Mouse (Mus musculus) embryonic facial prominence, embryonic 15.5 days (tissue): ENCODE results near the gene Olfml3. TPM values are rescaled to one million over a fixed set of nuclear protein-coding genes. Genes with fewer than 3 reads are reported as not detected.

Experiments
- ATAC-seq: fragments of 200-750 bp; cut with Nextera tagmentation; 2 replicates; pipeline ENCODE4 v1.8.0; 2017; ENCODE audit warnings: low read depth, moderate TSS enrichment; ENCODE audit not compliant: insufficient number of reproducible peaks, low FRiP score, low TSS enrichment
- H3K27ac ChIP-seq: fragments of 300-500 bp; sonication (generic); replicated peaks from 2 replicates; pipeline ENCODE4 v1.5.1; 2015; ENCODE audit warnings: mild to moderate bottlenecking, inconsistent platforms
- H3K27me3 ChIP-seq: fragments of 300-500 bp; sonication (generic); 2 replicates; pipeline ENCODE4 v1.6.1; 2015; ENCODE audit warnings: inconsistent platforms
- H3K36me3 ChIP-seq: fragments of 300-500 bp; sonication (generic); 2 replicates; pipeline ENCODE4 v1.6.1; 2015; ENCODE audit warnings: mild to moderate bottlenecking, inconsistent platforms
- H3K4me1 ChIP-seq: fragments of 300-500 bp; sonication (generic); 2 replicates; pipeline ENCODE4 v1.6.1; 2015; ENCODE audit warnings: inconsistent platforms
- H3K4me2 ChIP-seq: fragments of 300-500 bp; sonication (generic); replicated peaks from 2 replicates; pipeline ENCODE4 v1.6.1; 2015; ENCODE audit warnings: mild to moderate bottlenecking, inconsistent platforms
- H3K4me3 ChIP-seq: fragments of 300-500 bp; sonication (generic); replicated peaks from 2 replicates; pipeline ENCODE4 v1.5.1; 2015; ENCODE audit warnings: mild to moderate bottlenecking, inconsistent platforms
- H3K9ac ChIP-seq: fragments of 300-500 bp; sonication (generic); 2 replicates; pipeline ENCODE4 v1.6.1; 2015; ENCODE audit warnings: inconsistent platforms
- H3K9me3 ChIP-seq: fragments of 300-500 bp; sonication (generic); replicated peaks from 2 replicates; pipeline ENCODE4 v1.6.1; 2016; ENCODE audit warnings: inconsistent platforms
- WGBS: fragments of 180-500 bp; shearing (Covaris S2); methylation state at CpG from one replicate; pipeline ENCODE4 v1.1.7; 2015; 5-methylcytosine and 5-hydroxymethylcytosine counted together
- polyA plus RNA-seq: library from polyadenylated mRNA; unstranded; fragments of >200 nt; fragmentation: Nextera tagmentation; extraction: Ambion mirVana; gene quantifications from 2 replicates; pipeline ENCODE4 v1.2.1, GENCODE M21; 2015

Gene Olfml3
- polyA plus RNA-seq, 1 experiment from 2014 or later, result 70.8 TPM

DNA sequence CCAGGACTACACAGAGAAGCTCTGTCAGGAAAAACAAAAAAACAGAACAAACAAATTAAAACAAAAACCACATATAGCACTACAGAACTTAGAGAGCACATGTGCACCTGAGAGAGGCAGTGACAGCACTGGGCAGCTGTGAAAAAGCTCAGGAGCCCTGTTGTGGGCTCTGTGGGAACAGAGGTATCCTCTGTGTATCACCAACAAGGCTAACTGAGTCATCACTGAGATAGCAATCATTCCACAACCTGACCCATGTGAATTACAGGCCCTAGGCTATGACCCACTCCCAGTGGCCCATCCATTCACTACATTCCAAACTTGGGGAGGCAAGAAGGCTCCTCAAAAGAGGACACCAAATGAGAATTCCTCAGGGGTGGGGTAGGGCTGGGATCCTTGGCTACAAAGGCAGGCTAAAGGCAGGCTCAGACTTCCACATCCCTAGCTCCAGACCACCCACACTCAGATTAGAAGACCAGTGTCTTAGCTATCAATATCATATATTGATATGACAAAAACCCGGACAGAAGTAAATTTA lies 41.3 kb downstream of the Olfml3 start:
- Histone ChIP-seq H3K36me3 (no peaks in the 10 kb centered on the region), H3K4me1 (no peaks in the 10 kb centered on the region), H3K27me3 (no peaks in the 10 kb centered on the region), H3K9me3 (no peaks in the 10 kb centered on the region), H3K4me2 (no peak overlapping the region), H3K27ac (no peak overlapping the region), H3K4me3 (no peak overlapping the region), H3K9ac (no peak overlapping the region)
- WGBS, result 48% methylated on average over 1 of the region's 1 CpGs
- ATAC-seq, result no peak

DNA sequence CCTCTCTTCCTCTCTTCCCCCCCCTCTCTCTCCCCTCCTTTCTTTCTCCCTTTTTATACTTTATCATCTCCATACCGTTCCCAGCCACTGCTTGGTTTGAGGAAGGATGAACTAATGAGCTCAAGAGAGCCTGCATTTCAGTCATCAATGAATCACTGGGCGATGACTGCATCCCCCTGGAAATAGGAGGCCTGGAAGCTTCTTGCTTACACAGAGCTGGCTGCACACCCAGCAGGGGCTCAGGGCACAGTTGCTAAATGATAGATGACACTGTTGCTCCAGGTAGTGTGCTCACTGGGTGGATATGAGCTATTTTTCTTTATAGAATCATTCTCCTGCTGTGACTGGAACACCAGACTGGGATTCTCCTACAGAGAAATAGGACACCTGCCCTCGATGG lies 42.2 kb downstream of the Olfml3 start:
- no peak for ATAC-seq
- H3K9ac ChIP-seq, result no peak overlapping the region
- H3K27me3 ChIP-seq, result no peaks in the 10 kb centered on the region
- H3K4me3 ChIP-seq, result no peak overlapping the region
- H3K4me1 ChIP-seq, result no peaks in the 10 kb centered on the region
- WGBS, result 57% methylated on average over 3 of the region's 3 CpGs
- H3K27ac ChIP-seq, result no peak overlapping the region
- no peaks in the 10 kb centered on the region for H3K36me3 ChIP-seq
- no peaks in the 10 kb centered on the region for H3K9me3 ChIP-seq
- no peak overlapping the region for H3K4me2 ChIP-seq

DNA sequence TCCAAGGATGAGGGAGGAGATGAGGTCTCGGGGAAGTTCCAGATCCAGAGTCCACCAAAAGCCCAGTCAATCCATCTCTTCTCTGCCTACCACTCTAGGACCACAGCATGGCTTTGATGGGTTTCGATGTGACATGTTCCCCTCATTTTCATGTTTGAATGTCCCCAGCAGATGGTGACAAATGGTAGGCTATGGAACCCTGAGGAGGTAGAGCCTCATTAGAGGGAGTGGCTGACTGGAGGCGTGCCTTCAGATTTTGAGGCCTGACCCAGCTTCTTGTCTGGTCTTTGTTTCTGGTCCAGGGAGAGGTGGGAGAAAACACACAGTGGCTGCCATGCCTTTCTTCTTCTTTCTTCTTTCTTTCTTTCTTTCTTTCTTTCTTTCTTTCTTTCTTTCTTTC lies 47.3 kb downstream of the Olfml3 start:
- Histone ChIP-seq H3K27ac (no peak overlapping the region), H3K27me3 (no peaks in the 10 kb centered on the region), H3K4me2 (no peak overlapping the region), H3K4me3 (no peak overlapping the region), H3K9me3 (no peaks in the 10 kb centered on the region), H3K36me3 (no peaks in the 10 kb centered on the region), H3K4me1 (no peaks in the 10 kb centered on the region), H3K9ac (no peak overlapping the region)
- ATAC-seq, result no peak
- 77% methylated on average over 3 of the region's 3 CpGs for WGBS

DNA sequence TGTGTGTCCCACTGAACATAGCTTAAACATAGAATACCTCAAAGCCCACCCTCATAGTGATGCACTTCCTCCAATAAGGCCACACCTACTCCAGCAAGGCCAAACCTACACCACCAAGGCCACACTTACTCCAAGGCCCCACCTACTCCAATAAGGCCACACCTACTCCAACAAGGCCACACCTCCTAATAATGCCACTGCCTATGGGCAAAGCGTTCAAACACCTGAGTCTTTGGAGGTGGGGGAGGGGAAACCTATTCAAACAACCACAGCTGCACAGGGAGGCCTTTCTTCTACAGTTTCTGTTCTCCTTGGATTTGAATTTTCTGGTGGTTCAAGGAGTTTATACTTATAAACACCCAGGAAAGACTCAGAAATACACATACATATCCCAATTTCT lies 48.8 kb downstream of the Olfml3 start:
- Histone ChIP-seq H3K27me3 (peaks cover 3% of the 10 kb centered on the region; the same call in 1 of the 2 replicates), H3K9ac (no peak overlapping the region), H3K4me3 (no peak overlapping the region), H3K36me3 (no peaks in the 10 kb centered on the region), H3K9me3 (no peaks in the 10 kb centered on the region), H3K4me1 (no peaks in the 10 kb centered on the region), H3K4me2 (no peak overlapping the region), H3K27ac (no peak overlapping the region)
- 80% methylated on average over 1 of the region's 1 CpGs for WGBS
- ATAC-seq, result no peak

DNA sequence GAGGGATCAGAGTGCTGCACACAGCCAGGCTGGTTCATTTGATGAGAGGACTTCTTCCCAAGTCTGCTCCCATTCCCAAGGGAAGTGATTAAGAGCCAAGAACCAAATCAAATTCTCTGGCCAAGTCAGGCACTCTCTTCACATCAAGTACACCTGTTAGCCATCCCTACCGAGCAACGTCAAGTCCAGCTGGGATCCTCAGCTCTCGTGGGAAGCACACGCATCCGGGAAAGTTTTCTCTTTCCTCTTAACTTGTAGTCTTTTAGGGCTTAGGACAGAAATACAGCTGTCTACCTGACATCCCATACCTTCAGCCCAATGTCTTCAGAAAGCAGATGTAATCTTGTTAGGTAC lies 53.9 kb downstream of the Olfml3 start:
- Histone ChIP-seq H3K9ac (no peak overlapping the region), H3K27ac (no peak overlapping the region), H3K4me3 (no peak overlapping the region), H3K36me3 (no peaks in the 10 kb centered on the region), H3K27me3 (peaks cover 3% of the 10 kb centered on the region; the same call in 1 of the 2 replicates), H3K4me2 (no peak overlapping the region), H3K9me3 (no peaks in the 10 kb centered on the region), H3K4me1 (no peaks in the 10 kb centered on the region)
- 25% methylated on average over 5 of the region's 5 CpGs for WGBS
- ATAC-seq, result no peak

DNA sequence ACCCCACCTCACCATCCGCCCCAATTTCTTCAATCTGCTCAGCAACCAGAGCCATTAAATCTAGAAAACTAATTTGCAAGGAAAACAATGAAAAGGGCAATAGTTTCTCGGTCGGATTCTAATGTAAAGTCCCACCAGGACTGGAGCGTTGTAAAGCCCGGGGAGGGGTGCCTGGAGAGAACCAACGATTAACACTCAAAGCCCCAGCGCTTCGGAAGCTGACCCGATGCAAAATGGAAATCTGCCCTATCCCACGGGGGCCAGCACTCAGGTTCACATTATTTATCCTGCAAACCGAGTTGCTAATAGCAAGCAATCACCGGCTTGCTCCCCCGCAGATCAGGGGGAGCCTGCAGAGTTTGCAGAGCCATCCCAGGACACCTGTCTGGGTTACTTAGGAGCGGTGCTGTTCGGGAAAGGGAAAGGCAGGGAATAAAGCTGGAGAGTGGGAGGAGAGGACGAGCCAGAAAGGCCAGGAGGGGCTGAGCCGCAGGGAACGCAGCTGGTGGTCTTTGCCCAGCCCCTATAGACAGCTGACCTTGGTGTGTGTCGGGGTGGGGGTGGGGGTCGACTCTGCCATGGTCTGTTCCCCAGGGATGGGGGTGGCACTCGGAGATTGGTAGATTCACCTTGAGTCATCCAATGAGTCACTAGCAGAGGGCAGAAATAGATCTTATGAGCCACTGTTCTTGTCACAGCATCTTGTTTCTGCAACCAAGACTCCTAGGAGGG lies 54.4 kb downstream of the Olfml3 start:
- WGBS, result 4% methylated on average over 21 of the region's 21 CpGs
- Histone ChIP-seq H3K27me3 (peaks cover 3% of the 10 kb centered on the region; the same call in 1 of the 2 replicates), H3K36me3 (no peaks in the 10 kb centered on the region), H3K4me1 (no peaks in the 10 kb centered on the region), H3K27ac (no peak overlapping the region), H3K4me2 (peak overlapping the region; percentile 22; the same call in 1 of the 2 replicates), H3K9ac (no peak overlapping the region), H3K9me3 (no peaks in the 10 kb centered on the region), H3K4me3 (no peak overlapping the region)
- ATAC-seq, result no peak

DNA sequence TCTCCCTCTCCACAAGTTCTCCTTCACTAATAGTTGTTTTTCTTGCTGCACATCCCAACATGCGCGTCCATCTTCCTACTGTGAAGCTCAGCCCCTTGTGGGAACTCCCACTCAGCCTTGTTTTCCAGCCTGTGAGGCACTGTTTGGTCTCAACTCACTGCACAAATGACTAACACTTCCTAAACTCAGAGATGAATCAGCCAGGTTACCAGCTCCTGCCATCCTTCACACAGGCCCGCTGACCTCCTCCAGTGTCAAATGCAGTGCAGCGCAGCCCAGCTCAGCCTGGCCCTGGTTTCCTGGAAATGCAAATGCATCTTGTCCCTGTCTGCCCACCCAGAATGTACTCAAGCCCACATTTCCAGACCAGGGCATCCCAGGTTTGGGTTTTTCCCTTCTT lies 55.3 kb downstream of the Olfml3 start:
- Histone ChIP-seq H3K4me1 (no peaks in the 10 kb centered on the region), H3K27me3 (peaks cover 3% of the 10 kb centered on the region; the same call in 1 of the 2 replicates), H3K36me3 (no peaks in the 10 kb centered on the region), H3K4me2 (no peak overlapping the region), H3K4me3 (no peak overlapping the region), H3K9me3 (no peaks in the 10 kb centered on the region), H3K27ac (no peak overlapping the region), H3K9ac (no peak overlapping the region)
- WGBS, result 59% methylated on average over 4 of the region's 4 CpGs
- ATAC-seq, result no peak

DNA sequence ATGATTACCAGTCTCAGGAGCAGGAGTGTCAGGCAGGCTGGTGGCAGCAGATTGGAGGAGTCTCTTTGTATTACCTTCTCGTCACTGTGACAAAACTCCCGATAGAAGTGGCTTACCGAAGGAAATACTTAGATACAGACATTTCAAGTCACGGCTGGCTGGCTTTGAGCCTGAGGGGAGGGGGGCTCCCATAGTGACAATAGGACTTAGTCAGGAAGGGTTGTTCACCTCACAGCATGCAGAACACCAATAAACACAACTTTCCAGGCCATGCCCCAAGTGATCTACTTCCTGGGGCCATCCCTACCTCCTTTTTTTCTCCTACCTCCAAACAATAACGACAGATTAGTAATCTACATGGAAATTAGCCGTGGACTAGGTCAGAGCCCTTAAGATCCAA lies 59.0 kb downstream of the Olfml3 start:
- H3K27me3 ChIP-seq, result no peaks in the 10 kb centered on the region
- no peak for ATAC-seq
- no peaks in the 10 kb centered on the region for H3K9me3 ChIP-seq
- H3K4me2 ChIP-seq, result no peak overlapping the region
- 13% methylated on average over 6 of the region's 6 CpGs for WGBS
- H3K4me1 ChIP-seq, result no peaks in the 10 kb centered on the region
- no peaks in the 10 kb centered on the region for H3K36me3 ChIP-seq
- H3K27ac ChIP-seq, result no peak overlapping the region
- H3K4me3 ChIP-seq, result no peak overlapping the region
- no peak overlapping the region for H3K9ac ChIP-seq

DNA sequence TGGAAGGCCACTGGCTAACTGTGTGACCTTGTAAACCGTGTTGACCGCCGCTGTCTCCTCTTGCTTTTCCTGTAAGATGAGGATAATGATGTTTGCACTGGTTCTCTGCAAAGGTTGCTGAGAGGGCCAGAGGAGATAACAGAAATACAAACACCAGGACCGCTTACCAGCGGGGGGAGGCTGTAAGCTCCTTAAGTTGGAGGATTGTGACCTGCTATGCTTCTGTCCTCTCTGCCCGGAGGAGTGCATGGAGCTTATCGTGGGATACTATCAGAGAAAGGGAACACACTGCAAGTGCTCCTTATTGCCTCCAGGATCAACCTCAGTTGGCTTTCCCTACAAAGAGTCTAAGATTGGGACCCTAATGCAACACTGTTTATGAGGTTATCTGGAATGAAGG lies 65.1 kb downstream of the Olfml3 start:
- H3K36me3 ChIP-seq, result no peaks in the 10 kb centered on the region
- H3K4me3 ChIP-seq, result no peak overlapping the region
- no peak overlapping the region for H3K4me2 ChIP-seq
- H3K27ac ChIP-seq, result no peak overlapping the region
- H3K4me1 ChIP-seq, result no peaks in the 10 kb centered on the region
- no peak for ATAC-seq
- H3K27me3 ChIP-seq, result no peaks in the 10 kb centered on the region
- no peaks in the 10 kb centered on the region for H3K9me3 ChIP-seq
- WGBS, result 46% methylated on average over 7 of the region's 7 CpGs
- H3K9ac ChIP-seq, result no peak overlapping the region

Other genes starting within 250 kb of the Olfml3 start
- 1.2 and 1.3 TPM in 2 replicates for gene Syt6, start 162.8 kb downstream of the Olfml3 start, polyA plus RNA-seq
- 0.13 and 0.28 TPM in 2 replicates for gene Atg4a-ps, start 91.9 kb downstream of the Olfml3 start, polyA plus RNA-seq
- gene Gm10964, start 1.4 kb upstream of the Olfml3 start, polyA plus RNA-seq, result not detected in 2 replicates
- 12.4 TPM in 2 replicates for gene Hipk1, start 53.6 kb upstream of the Olfml3 start, polyA plus RNA-seq
- gene Dclre1b, start 71.4 kb upstream of the Olfml3 start, polyA plus RNA-seq, result 26.8 and 27.3 TPM in 2 replicates
- 22.2 and 23.4 TPM in 2 replicates for gene Ap4b1, start 71.5 kb upstream of the Olfml3 start, polyA plus RNA-seq
- gene Gm43064, start 71.6 kb upstream of the Olfml3 start, polyA plus RNA-seq, result 0.84 and 1.1 TPM in 2 replicates
- gene Bcl2l15, start 94.6 kb upstream of the Olfml3 start, polyA plus RNA-seq, result 0.18 TPM in 1 of 2 replicates, not detected in the other
- gene Ptpn22, start 121.8 kb upstream of the Olfml3 start, polyA plus RNA-seq, result 1.3 and 1.8 TPM in 2 replicates
- gene Rsbn1, start 176.1 kb upstream of the Olfml3 start, polyA plus RNA-seq, result 11.6 and 12.3 TPM in 2 replicates
- gene Phtf1, start 230.1 kb upstream of the Olfml3 start, polyA plus RNA-seq, result 36.0 and 37.5 TPM in 2 replicates